In genomic region chr4:74231405-74231804, GRCm38 (mm10) we compare ENCODE assay signal across 8 mouse cellular contexts. TPM values are rescaled to one million over a fixed set of nuclear protein-coding genes. Genes with fewer than 3 reads are reported as not detected.
DNase-seq lines count a peak whose midpoint lies in the region; ATAC-seq lines count a peak whose summit lies in the region.

No protein-coding gene starts in this region.

- peak; percentile 41 for DNase-seq in forebrain, embryonic 10.5 days (ENCODE audit: extremely low spot score, low spot score)
- DNase-seq in embryo, embryonic 11 days = peak; percentile 65
- DNase-seq in layer of hippocampus, adult 9-10 months (ENCODE audit: low spot score) = peak; percentile 36
- DNase-seq in lung, postnatal 10 days = peak; percentile 31
- DNase-seq in right cerebral cortex, adult 18-20 months = peak; percentile 53

- no peaks in the 10 kb centered on the region for H3K36me3 ChIP-seq in forebrain, embryonic 10.5 days (replicated peaks)
- no peaks in the 10 kb centered on the region for H3K36me3 ChIP-seq in forebrain, embryonic 16.5 days (ENCODE audit: control insufficient read depth, insufficient read depth)
- H3K36me3 ChIP-seq in hindbrain, embryonic 12.5 days = no peaks in the 10 kb centered on the region

- H3K27ac ChIP-seq in forebrain, embryonic 10.5 days = no peak overlapping the region
- no peak overlapping the region for H3K27ac ChIP-seq in forebrain, embryonic 16.5 days (ENCODE audit: low read length)
- no peak overlapping the region for H3K27ac ChIP-seq in hindbrain, embryonic 12.5 days

- H3K4me2 ChIP-seq in forebrain, embryonic 16.5 days (ENCODE audit: low read length) = no peak overlapping the region
- no peak overlapping the region for H3K4me2 ChIP-seq in hindbrain, embryonic 12.5 days (replicated peaks)

- 71% methylated on average over 5 of the region's 5 CpGs for WGBS in forebrain, embryonic 10.5 days
- 66% methylated on average over 5 of the region's 5 CpGs for WGBS in forebrain, embryonic 16.5 days
- WGBS in hindbrain, embryonic 12.5 days = 79% methylated on average over 5 of the region's 5 CpGs

- H3K4me3 ChIP-seq in forebrain, embryonic 10.5 days = no peak overlapping the region
- H3K4me3 ChIP-seq in forebrain, embryonic 16.5 days (replicated peaks; ENCODE audit: low read length) = no peak overlapping the region
- no peak overlapping the region for H3K4me3 ChIP-seq in hindbrain, embryonic 12.5 days

- ATAC-seq in forebrain, embryonic 16.5 days = no peak
- peak; percentile 78 for ATAC-seq in activated CD4-positive, CD25-positive, alpha-beta regulatory T cell, adult 4 months
- peak; percentile 42 for ATAC-seq in hindbrain, embryonic 12.5 days (ENCODE audit: low FRiP score)

- H3K27me3 ChIP-seq in forebrain, embryonic 10.5 days (ENCODE audit: poor library complexity, severe bottlenecking) = no peaks in the 10 kb centered on the region
- no peaks in the 10 kb centered on the region for H3K27me3 ChIP-seq in forebrain, embryonic 16.5 days (replicated peaks; ENCODE audit: control insufficient read depth, insufficient read depth, low read length)
- no peaks in the 10 kb centered on the region for H3K27me3 ChIP-seq in hindbrain, embryonic 12.5 days

- H3K9me3 ChIP-seq in forebrain, embryonic 10.5 days = no peaks in the 10 kb centered on the region
- no peaks in the 10 kb centered on the region for H3K9me3 ChIP-seq in forebrain, embryonic 16.5 days (ENCODE audit: control insufficient read depth, low read length)
- no peaks in the 10 kb centered on the region for H3K9me3 ChIP-seq in hindbrain, embryonic 12.5 days (replicated peaks)

- no peak overlapping the region for H3K9ac ChIP-seq in forebrain, embryonic 16.5 days (replicated peaks; ENCODE audit: low read depth, low read length)
- H3K9ac ChIP-seq in hindbrain, embryonic 12.5 days = no peak overlapping the region

- no peaks in the 10 kb centered on the region for H3K4me1 ChIP-seq in forebrain, embryonic 10.5 days
- H3K4me1 ChIP-seq in forebrain, embryonic 16.5 days (replicated peaks; ENCODE audit: control insufficient read depth, insufficient read depth, low read length) = no peaks in the 10 kb centered on the region
- H3K4me1 ChIP-seq in hindbrain, embryonic 12.5 days = no peaks in the 10 kb centered on the region

RNA-seq across cellular contexts. Expression of gene Kdm4c, which starts 10.9 kb away (rescaled TPM):
- polyA plus RNA-seq in forebrain, embryonic 10.5 days (2016; fragmentation: Nextera tagmentation; extraction: Ambion mirVana) = 9.0 and 9.9 TPM in 2 replicates
- polyA plus RNA-seq in forebrain, embryonic 16.5 days (2015; fragmentation: Nextera tagmentation; extraction: Ambion mirVana) = 18.3 and 20.5 TPM in 2 replicates
- polyA plus RNA-seq in activated CD4-positive, CD25-positive, alpha-beta regulatory T cell, adult 4 months (2017; shearing (Covaris generic)) = 10 to 100 TPM; 26.2 to 28.0 TPM
- polyA plus RNA-seq in hindbrain, embryonic 12.5 days (2016; fragmentation: Nextera tagmentation; extraction: Ambion mirVana) = 16.5 and 19.0 TPM in 2 replicates
